ENCODE assay signal across 9 mouse cellular contexts in genomic region chr6:45323505-45323904, GRCm38 (mm10).
DNase-seq lines count a peak whose midpoint lies in the region; ATAC-seq and TF ChIP-seq lines count a peak whose summit lies in the region.
"Had no signal": no experiment of that assay in that cellular context is flagged by ENCODE, and none has a peak within 500 bp of the region (broad histone marks: within the 10 kb centered on the region; RNA-seq: fewer than 3 reads in every experiment).

No protein-coding gene starts in this region.

- no peaks in the 10 kb centered on the region for H3K36me3 ChIP-seq in heart, adult 2 months (ENCODE audit: control insufficient read depth, insufficient read depth, low read length)
- H3K36me3 ChIP-seq in heart, embryonic 10.5 days = no peaks in the 10 kb centered on the region
- no peaks in the 10 kb centered on the region for H3K36me3 ChIP-seq in spleen, adult 2 months (ENCODE audit: control insufficient read depth, insufficient read depth, low read length)
- H3K36me3 ChIP-seq: heart, embryonic 15.5 days had no signal

- no peak for ATAC-seq in monocyte, adult 5-6 weeks (replicated peaks; ENCODE audit: insufficient number of reproducible peaks, low FRiP score, low TSS enrichment, poor library complexity, severe bottlenecking)

- peak in 1 of 2 experiments; percentile 26 for DNase-seq in heart, adult 2 months
- no peak for DNase-seq in heart, embryonic 10.5 days (ENCODE audit: low spot score)
- DNase-seq in spleen, adult 2 months (ENCODE audit: low read depth in 1 of 2, low spot score in 2 of 2) = no peak
- DNase-seq in spleen, postnatal 36 days (ENCODE audit: low spot score in 2 of 2) = no peak
- DNase-seq in cerebellum, postnatal 25 days = peak; percentile 59 to 79
- peak; percentile 30 to 47 for DNase-seq in layer of hippocampus, postnatal 36 days
- DNase-seq in ovary, postnatal 14 days (ENCODE audit: low spot score) = peak; percentile 36

- no peaks in the 10 kb centered on the region for H3K79me2 ChIP-seq in heart, adult 2 months (replicated peaks; ENCODE audit: control insufficient read depth, insufficient read depth, low read length)

- no peak for TF ChIP-seq POLR2A in heart, adult 2 months (IDR thresholded peaks at IDR 0.05; ENCODE audit: insufficient read depth, low read depth, low read length)
- TF ChIP-seq POLR2A in spleen, adult 2 months (IDR thresholded peaks at IDR 0.05; ENCODE audit: low read depth, low read length) = no peak

- no peak overlapping the region for H3K9ac ChIP-seq in heart, adult 2 months (ENCODE audit: low read depth, low read length)
- H3K9ac ChIP-seq: heart, embryonic 15.5 days had no signal

- TF ChIP-seq EP300 in heart, adult 2 months (IDR thresholded peaks at IDR 0.05; ENCODE audit: insufficient read depth, low read depth, low read length) = no peak

- H3K9me3 ChIP-seq in heart, embryonic 10.5 days = no peaks in the 10 kb centered on the region
- H3K9me3 ChIP-seq: heart, embryonic 15.5 days had no signal

- peak; percentile 87 for TF ChIP-seq CTCF in heart, adult 2 months (IDR thresholded peaks at IDR 0.05)
- peak; percentile 14; the same call in 1 of the 2 replicates for TF ChIP-seq CTCF in spleen, adult 2 months (IDR thresholded peaks at IDR 0.05; ENCODE audit: extremely low read depth, insufficient read depth, insufficient read length, insufficient replicate concordance)

- H3K27me3 ChIP-seq in heart, adult 2 months (ENCODE audit: control insufficient read depth, insufficient read depth, low read length) = no peaks in the 10 kb centered on the region
- H3K27me3 ChIP-seq in heart, embryonic 10.5 days (ENCODE audit: insufficient read depth, poor library complexity, severe bottlenecking) = no peaks in the 10 kb centered on the region
- H3K27me3 ChIP-seq in spleen, adult 2 months (ENCODE audit: control insufficient read depth, insufficient read depth, low read length) = no peaks in the 10 kb centered on the region
- H3K27me3 ChIP-seq: heart, embryonic 15.5 days had no signal

- WGBS in heart, adult 2 months = 2% methylated on average over 2 of the region's 2 CpGs
- 3% methylated on average over 2 of the region's 2 CpGs for WGBS in heart, embryonic 10.5 days
- WGBS in spleen, adult 2 months = 4% methylated on average over 2 of the region's 2 CpGs

- no peak overlapping the region for H3K27ac ChIP-seq in heart, adult 2 months
- no peak overlapping the region for H3K27ac ChIP-seq in heart, embryonic 10.5 days
- no peak overlapping the region for H3K27ac ChIP-seq in spleen, adult 2 months (ENCODE audit: insufficient read depth, low read length)
- H3K27ac ChIP-seq: heart, embryonic 15.5 days had no signal

- no peaks in the 10 kb centered on the region for H3K4me1 ChIP-seq in heart, adult 2 months (ENCODE audit: control insufficient read depth, insufficient read depth, low read length)
- H3K4me1 ChIP-seq in heart, embryonic 10.5 days = no peaks in the 10 kb centered on the region
- H3K4me1 ChIP-seq in spleen, adult 2 months (ENCODE audit: control insufficient read depth, insufficient read depth, insufficient read length) = no peaks in the 10 kb centered on the region
- H3K4me1 ChIP-seq: heart, embryonic 15.5 days had no signal

- H3K4me3 ChIP-seq in heart, adult 2 months = no peak overlapping the region
- no peak overlapping the region for H3K4me3 ChIP-seq in heart, embryonic 10.5 days
- no peak overlapping the region for H3K4me3 ChIP-seq in spleen, adult 2 months (ENCODE audit: extremely low read depth, insufficient read depth, insufficient read length)
- H3K4me3 ChIP-seq: heart, embryonic 15.5 days had no signal

- intact Hi-C loops in heart, adult 2 months (cut with DNase I) = loop anchor here (5.0 kb wide), 1 partner anchor 1639 kb away; no protein-coding TSS in a partner anchor

Comparison
In these comparisons a context has a peak if more than half of its experiments do, and no peak if none do; other contexts are left out.
1. DNase-seq: peak in cerebellum, postnatal 25 days (2 of 2), layer of hippocampus, postnatal 36 days (2 of 2) and ovary, postnatal 14 days (single experiment); none in heart, embryonic 10.5 days (single experiment), spleen, adult 2 months (0 of 2) and spleen, postnatal 36 days (0 of 2).